Mouse (Mus musculus) ES-E14 (cell line): ENCODE data around the gene Gck. TPM values are rescaled to one million over a fixed set of nuclear protein-coding genes. Genes with fewer than 3 reads are reported as not detected.

Source experiments
- DNase-seq: peaks from one replicate; pipeline ENCODE4 v3.0.0-alpha.2; 2013; ENCODE audit warnings: low read depth, low spot score
- H3K27ac ChIP-seq: 2 replicates; pipeline ENCODE4 v1.5.1; 2012; ENCODE audit warnings: low read depth, mild to moderate bottlenecking, low read length, moderate library complexity, mixed read lengths; ENCODE audit not compliant: poor library complexity, insufficient read depth, severe bottlenecking
- H3K36me3 ChIP-seq: 2 replicates; pipeline ENCODE4 v1.6.1; 2012; ENCODE audit warnings: mild to moderate bottlenecking, low read length, moderate library complexity, mixed read lengths; ENCODE audit not compliant: control insufficient read depth, poor library complexity, insufficient read depth, severe bottlenecking
- H3K4me1 ChIP-seq, 2 experiments: fragments of 150-350 bp in 1 of 2; sonication (generic) in 1 of 2; 2 replicates each; pipeline ENCODE4 v1.6.1; 2012; ENCODE audit warnings: low read length in 2 of 2, mild to moderate bottlenecking in 1 of 2, mixed read lengths in 1 of 2; ENCODE audit not compliant: control insufficient read depth in 2 of 2, insufficient read depth in 2 of 2, poor library complexity in 1 of 2
- H3K4me3 ChIP-seq, 2 experiments: fragments of 150-350 bp in 1 of 2; sonication (generic) in 1 of 2; 2 replicates each; pipeline ENCODE4 v1.5.1; 2012; ENCODE audit warnings: low read length in 2 of 2, low read depth in 1 of 2, mild to moderate bottlenecking in 1 of 2, mixed read lengths in 1 of 2; ENCODE audit not compliant: insufficient read depth in 1 of 2, poor library complexity in 1 of 2, severe bottlenecking in 1 of 2
- H3K9ac ChIP-seq: 2 replicates; pipeline ENCODE4 v1.6.1; 2012; ENCODE audit warnings: low read depth, mild to moderate bottlenecking, low read length, mixed read lengths; ENCODE audit not compliant: poor library complexity, insufficient read depth, severe bottlenecking
- H3K9me3 ChIP-seq: fragments of 150-350 bp; sonication (generic); 2 replicates; pipeline ENCODE4 v1.6.1; 2012; ENCODE audit warnings: low read depth, mild to moderate bottlenecking, low read length; ENCODE audit not compliant: control insufficient read depth, insufficient read depth
- CHD2 ChIP-seq: IDR thresholded peaks from 2 replicates; pipeline ENCODE4 v1.6.1; 2014; ENCODE audit warnings: mild to moderate bottlenecking, low read depth, low read length, inconsistent platforms
- HCFC1 ChIP-seq: IDR thresholded peaks from 2 replicates; pipeline ENCODE4 v1.6.1; 2012; ENCODE audit warnings: low read length, inconsistent platforms, borderline replicate concordance; ENCODE audit not compliant: insufficient read depth
- MAFK ChIP-seq: IDR thresholded peaks from 2 replicates; pipeline ENCODE4 v1.6.1; 2014; ENCODE audit warnings: mild to moderate bottlenecking, low read depth, low read length, inconsistent platforms; ENCODE audit not compliant: insufficient read depth
- ZC3H11A ChIP-seq: IDR thresholded peaks from 2 replicates; pipeline ENCODE4 v1.6.1; 2012; ENCODE audit warnings: low read depth, mild to moderate bottlenecking, inconsistent platforms, low read length, borderline replicate concordance
- ZNF384 ChIP-seq: IDR thresholded peaks from 2 replicates; pipeline ENCODE4 v1.6.1; 2012; ENCODE audit warnings: low read depth, low read length, inconsistent platforms
- in situ Hi-C, 2 experiments: fragments of 600-800 bp; cut with MboI; formaldehyde crosslinking; loops; one replicate each; pipeline ENCODE4 v1.15.1; 2025; ENCODE audit warnings: low sequenced_read_pairs in 2 of 2, inconsistent platforms in 1 of 2; ENCODE audit not compliant: unreplicated experiment in 2 of 2
- total RNA-seq: library from RNA; depleted of rRNA; stranded (reverse); fragments of 300-350 nt; gene quantifications from 2 replicates; pipeline ENCODE4 v1.2.3, GENCODE M21; 2012

Gene Gck
- total RNA-seq, 1 experiment: 0.76 TPM

DNA sequence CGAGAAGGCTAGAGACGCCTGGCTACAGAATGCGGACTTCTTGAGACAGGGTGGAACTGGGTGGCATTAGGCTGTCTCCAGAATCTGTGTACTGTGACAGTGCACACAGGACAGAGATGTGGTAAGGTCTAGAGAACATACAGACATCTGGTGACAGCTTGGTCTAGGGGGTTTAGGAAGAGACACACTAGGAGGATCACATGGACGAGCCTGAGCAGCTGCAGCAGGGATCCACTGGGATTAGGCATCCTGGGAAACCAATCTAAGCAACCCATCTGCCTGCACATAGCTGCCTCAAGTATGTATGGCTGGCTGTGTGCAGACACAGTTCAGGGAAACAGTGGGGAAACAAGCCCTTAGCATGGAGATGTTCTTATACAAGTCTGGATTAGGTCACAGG is 35.9 kb downstream of the Gck start:
- no peak overlapping the region for H3K27ac ChIP-seq
- TF ChIP-seq ZC3H11A (no peak), ZNF384 (no peak)
- 0 out of 4 replicates have a peak, but pooled peaks cover 0 to 2% of the 10 kb centered on the region in 2 experiments for H3K4me1 ChIP-seq
- no peak for DNase-seq
- no peaks in the 10 kb centered on the region for H3K9me3 ChIP-seq
- in situ Hi-C loops: no loop called here
- H3K36me3 ChIP-seq: no peaks in the 10 kb centered on the region
- H3K9ac ChIP-seq: no peak overlapping the region
- no peak overlapping the region for H3K4me3 ChIP-seq

DNA sequence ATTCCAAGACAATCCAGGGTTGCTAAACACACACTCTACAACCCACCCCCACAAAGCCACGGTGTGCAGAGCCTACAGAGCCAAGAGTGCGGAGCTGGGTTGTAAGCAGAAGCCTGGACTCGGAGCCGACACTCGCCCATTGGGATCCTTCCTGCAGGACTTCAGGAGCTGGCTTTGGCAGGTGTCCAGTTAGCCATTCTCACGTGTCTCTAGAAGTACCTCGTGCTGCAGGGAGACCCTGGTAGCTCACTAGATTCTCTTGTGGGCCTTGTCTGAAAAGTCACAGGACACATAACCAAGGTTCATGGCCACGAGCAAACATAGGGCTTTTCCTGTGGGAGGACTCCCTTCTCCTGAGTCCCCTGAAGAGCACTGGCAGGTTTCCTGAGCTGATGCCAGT is 36.6 kb downstream of the Gck start:
- in situ Hi-C loops: no loop called here
- Histone ChIP-seq H3K9ac (no peak overlapping the region), H3K9me3 (no peaks in the 10 kb centered on the region), H3K4me3 (no peak overlapping the region), H3K4me1 (0 out of 4 replicates have a peak, but pooled peaks cover 0 to 2% of the 10 kb centered on the region in 2 experiments), H3K36me3 (no peaks in the 10 kb centered on the region), H3K27ac (no peak overlapping the region)
- no peak for TF ChIP-seq ZNF384
- no peak for TF ChIP-seq HCFC1
- TF ChIP-seq CHD2: no peak
- no peak for TF ChIP-seq ZC3H11A
- TF ChIP-seq MAFK: no peak
- DNase-seq: no peak

DNA sequence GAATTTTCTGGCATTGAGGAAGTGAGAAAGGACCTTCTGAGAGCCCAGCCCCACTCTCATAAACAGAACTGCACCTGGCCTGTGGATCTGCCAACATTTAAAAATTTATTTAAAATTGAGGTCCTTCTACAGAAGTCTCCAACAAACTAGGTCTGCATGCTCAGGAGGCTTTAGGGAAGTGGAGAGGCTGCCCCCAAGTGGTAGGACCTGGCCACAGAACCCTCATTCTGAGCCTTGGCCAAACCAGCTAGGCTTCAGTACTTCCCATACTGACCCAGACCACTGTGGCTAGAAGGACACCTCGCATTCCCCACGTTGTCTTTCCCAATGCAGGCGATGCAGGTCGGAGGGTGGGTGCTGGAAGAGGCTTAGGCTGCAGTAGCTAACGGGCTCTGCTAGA is 37.2 kb downstream of the Gck start:
- in situ Hi-C loops: no loop called here
- 0 out of 4 replicates have a peak, but pooled peaks cover 0 to 2% of the 10 kb centered on the region in 2 experiments for H3K4me1 ChIP-seq
- no peak overlapping the region for H3K4me3 ChIP-seq
- H3K27ac ChIP-seq: no peak overlapping the region
- H3K9ac ChIP-seq: no peak overlapping the region
- H3K36me3 ChIP-seq: no peaks in the 10 kb centered on the region
- no peaks in the 10 kb centered on the region for H3K9me3 ChIP-seq
- TF ChIP-seq CHD2 (no peak), ZNF384 (no peak), ZC3H11A (peak; percentile 56; the same call in 1 of the 2 replicates), HCFC1 (no peak), MAFK (no peak)
- no peak for DNase-seq

DNA sequence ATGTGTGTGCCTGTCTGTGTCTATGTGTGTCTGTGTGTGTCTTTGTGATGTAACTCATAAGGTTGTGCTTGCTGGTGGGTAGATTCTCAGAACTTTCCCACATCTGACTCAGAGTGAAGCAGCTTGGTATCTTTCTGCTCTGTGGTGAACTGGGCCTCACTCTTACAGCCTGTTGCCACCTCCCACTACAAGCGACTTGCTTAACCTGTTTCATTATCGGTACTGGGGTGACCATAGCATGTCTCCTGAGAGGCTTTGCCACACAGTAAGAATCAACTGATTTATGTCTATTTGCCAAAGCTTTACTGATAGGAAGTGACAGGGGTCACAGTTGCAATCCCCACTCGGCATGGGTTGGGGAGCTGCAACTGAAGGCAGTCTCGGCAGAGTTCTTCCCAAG is 41.2 kb downstream of the Gck start:
- H3K9ac ChIP-seq: no peak overlapping the region
- no peaks in the 10 kb centered on the region for H3K9me3 ChIP-seq
- no peak overlapping the region for H3K4me3 ChIP-seq
- no peak for TF ChIP-seq MAFK
- no peak for TF ChIP-seq HCFC1
- TF ChIP-seq ZNF384: no peak
- TF ChIP-seq ZC3H11A: no peak
- no peak for TF ChIP-seq CHD2
- DNase-seq: no peak
- in situ Hi-C loops: no loop called here
- no peak overlapping the region for H3K27ac ChIP-seq
- peaks cover 1 to 4% of the 10 kb centered on the region in 2 experiments; a peak in 1 of 4 replicates for H3K4me1 ChIP-seq
- H3K36me3 ChIP-seq: no peaks in the 10 kb centered on the region

DNA sequence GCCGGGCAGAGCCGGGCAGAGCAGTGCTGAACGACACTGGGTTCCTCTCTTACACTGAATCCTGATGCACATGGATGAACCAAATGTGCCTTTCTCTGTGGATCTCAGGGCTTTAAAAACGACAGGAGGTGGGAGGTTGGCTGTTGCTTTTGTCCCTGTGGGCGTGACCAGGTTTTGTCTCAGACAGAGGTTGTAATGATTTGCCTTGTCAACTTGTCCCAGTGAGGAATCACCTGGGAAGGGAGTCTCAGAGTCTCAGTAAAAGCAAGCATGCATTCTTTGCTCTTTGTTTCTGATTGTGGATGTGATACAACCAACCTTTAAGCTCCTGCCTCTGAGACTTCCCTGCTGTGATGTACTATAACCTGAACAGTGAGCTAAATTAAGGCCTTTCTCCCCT is 42.8 kb downstream of the Gck start:
- in situ Hi-C loops: no loop called here
- TF ChIP-seq ZC3H11A (no peak), ZNF384 (no peak)
- Histone ChIP-seq H3K36me3 (no peaks in the 10 kb centered on the region), H3K9ac (no peak overlapping the region), H3K4me3 (no peak overlapping the region), H3K27ac (no peak overlapping the region), H3K9me3 (no peaks in the 10 kb centered on the region), H3K4me1 (peaks cover 1 to 11% of the 10 kb centered on the region in 2 experiments; a peak in 1 of 4 replicates)
- DNase-seq: no peak
